Mouse (Mus musculus) B cell, adult (primary cell): ENCODE results near the gene Gm36210. TPM values are rescaled to one million over a fixed set of nuclear protein-coding genes. Genes with fewer than 3 reads are reported as not detected.

ENCODE experiments used
- total RNA-seq: library from RNA; stranded (reverse); gene quantifications from 4 replicates; pipeline ENCODE4 v1.2.4, GENCODE M21; 2023; ENCODE audit not compliant: inconsistent age

The Gm36210 gene
- total RNA-seq, result not detected in 4 replicates

DNA sequence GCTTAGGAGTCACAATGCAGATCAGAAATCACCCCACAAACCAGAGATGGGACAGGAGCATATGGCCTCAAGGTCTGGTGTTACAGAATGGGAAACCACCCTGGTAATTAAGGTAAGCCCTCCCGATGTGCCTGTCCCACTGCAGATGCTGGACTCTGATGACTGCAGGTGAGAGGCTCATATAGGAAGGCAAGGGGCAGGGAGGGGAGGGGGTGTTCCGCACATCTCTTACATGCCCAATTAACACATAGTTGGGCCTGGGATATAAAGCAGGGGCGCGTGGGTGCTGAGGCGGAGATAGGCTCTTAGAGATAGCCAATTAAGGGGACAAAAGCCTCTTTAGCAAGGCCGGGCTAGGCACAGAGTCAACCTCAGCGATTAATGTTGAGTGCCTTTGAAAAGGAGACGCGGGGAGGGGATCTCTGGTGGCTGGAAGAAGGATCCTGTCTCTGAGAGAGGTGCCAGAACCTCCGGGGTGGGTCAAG is at the start of gene Gm36210:
Gm36210 (minus strand) TSS at position 51 of the 485 bp plus-strand sequence.

DNA sequence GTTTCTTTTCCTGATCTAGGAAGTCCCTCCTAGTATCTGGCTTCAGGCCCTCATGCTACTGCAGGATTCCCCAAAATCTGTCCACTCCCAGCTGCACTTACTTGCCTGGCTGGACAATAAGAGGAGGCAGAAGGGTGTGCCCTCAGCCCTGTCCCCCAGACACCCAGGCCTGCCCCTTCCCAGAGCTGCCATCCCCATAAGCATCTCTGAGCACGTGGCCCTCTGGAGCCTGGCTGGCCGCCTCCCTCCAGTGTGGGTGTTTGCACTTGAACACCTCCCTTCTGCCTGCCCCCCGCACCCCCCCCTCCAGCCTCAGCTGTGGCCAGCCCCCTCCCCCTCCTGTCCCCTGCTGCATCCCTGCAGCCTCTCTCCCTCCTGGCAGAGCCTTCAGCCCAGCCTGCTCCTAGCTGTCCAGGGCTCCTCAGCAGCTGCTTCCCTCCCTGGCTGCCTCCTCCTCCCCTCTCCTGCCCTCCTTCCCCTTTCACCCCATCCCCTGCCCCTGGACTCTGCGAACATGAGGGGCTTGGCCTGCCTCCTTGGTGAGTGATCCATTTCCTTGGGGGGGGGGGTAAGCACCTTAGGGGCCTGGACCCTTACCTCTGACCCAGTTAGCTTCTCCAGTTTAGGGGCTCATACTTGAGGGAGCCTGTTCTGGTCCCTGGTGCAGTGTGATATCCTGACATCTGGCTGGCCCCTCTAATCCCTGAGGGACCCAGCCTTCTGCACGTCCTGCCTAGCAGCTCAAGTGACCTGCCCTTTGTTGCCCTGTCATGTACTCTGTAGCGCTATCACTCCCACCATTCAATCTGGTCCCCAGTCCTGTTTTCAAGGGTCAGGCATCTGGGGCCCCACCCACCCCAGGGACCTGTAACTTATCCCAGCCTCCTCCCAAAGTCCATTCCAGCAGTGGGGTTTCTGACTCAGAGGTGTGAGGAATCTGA is 19.4 kb upstream of the Gm36210 start, which contains the start of gene Ssc5d:
Ssc5d (plus strand) TSS at position 345 of the 941 bp plus-strand sequence.

DNA sequence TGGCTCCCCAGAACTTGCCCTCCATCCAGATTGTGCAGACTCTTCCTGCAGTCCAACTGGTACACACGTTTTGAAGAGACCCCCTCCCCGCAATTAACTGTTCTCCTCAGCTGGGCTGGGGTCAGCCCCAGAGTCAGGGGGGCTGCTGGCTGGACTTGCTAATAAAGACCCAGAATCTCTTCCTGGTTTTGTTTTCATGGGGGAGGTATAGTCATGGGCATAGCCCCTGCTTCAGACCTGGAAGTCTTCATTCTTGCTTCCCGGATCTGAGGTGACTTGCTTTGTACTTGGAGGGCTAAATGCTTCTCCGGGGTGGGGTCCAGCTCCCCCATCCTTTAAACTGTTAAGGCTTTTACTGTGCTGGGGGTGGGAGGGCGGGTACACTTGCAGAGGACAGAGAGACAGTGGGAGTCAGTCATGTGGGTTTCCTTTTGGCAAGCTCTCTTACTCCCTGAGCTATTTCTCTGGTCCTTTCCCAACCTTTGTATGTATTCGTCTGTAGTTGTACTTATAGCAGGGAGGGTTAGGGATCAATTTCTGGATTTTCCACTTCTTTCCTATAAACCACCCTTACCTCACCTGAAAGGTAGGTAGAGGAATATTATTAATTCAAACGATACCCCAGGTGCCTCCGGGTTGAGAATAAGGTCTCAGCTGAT is 15.6 kb upstream of the Gm36210 start, which contains the start of gene Nat14:
Nat14 (plus strand) TSS at position 205 of the 659 bp plus-strand sequence.

DNA sequence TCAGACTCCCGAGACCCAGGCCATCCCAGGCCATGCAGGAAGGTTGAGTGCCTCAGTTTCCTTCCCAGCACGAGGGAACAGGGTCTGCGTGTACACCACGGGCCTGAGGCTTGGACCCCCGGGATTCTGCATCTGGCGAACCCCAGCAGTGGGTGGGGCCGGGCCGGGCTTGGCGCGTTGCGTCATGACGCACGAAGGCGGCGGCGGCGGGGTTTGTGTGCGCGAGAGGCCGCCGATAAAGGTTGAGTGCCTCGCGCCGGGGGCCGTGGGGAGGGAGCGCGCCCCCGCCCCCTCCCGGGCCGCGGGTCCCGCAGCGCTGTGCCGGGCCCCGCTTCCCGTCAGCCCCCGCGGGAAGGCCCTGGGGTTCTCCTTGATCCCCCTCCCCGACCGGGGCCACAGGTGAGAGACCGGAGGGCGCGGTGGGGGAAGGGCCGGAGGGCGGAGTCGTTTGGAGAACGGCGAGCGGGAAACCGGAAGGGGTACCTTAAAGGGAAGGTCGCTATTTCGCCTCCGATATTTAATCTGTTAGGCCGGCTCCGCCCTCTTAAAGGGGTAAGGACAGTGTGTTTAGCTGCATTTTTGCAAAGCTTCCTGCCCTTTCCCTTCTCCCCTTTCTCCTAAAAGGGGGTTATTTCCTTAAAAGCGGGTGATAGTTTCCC is 8.8 kb upstream of the Gm36210 start, which contains the start of gene Zfp628:
Zfp628 (plus strand) TSS at position 211 of the 659 bp plus-strand sequence.

DNA sequence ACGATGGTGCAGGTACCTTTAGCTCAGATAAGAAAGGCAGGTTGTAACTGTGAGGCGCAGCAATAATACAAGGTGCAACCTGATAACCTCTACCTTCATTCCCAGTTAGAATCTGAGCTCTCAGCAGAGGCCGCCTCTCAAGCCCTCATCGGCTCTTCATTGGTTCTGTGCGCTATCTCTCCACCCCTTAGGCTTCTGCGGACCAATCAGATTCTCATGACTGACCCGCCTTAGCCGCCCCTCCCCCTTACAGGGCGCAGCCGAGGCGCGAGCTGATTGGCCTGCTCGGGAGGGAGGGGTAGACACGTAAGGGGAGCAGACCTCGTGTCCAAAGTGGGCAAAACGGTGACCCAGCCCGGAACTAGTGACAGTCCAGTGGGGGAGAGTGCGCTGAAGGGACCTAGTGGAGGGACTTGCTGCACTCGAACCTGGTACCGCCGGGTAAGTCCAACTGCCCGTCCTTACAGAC is 29.5 kb downstream of the Gm36210 start, which contains the start of gene Isoc2a:
Isoc2a (plus strand) TSS at position 401 of the 469 bp plus-strand sequence.

DNA sequence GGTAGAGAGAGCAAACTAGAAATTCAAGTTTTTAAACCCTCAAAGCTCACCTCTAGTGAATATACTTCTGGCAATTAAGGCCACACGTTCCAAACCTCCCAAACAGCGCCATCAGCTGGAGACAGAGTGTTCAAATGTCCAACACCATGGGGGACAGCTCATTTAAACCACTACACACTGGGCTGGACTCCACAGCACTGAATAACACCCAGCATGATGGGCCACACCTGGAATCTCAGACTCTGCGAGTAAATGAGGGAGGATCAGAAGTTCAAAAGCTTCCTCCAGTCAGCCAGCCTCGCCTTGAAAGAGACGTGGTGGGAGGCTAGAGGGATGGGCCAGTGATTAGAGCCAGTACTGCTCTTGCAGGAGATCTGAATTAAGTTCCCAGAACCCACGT is 36.2 kb downstream of the Gm36210 start, which contains the start of gene Isoc2b:
Isoc2b (minus strand) TSS at position 126 of the 400 bp plus-strand sequence.

Other genes starting within 250 kb of the Gm36210 start
- 242 to 260 TPM (median 251 TPM) in 4 replicates for gene Ppp6r1, start 247.5 kb downstream of the Gm36210 start, total RNA-seq
- 74.3 to 78.0 TPM (median 75.7 TPM) in 4 replicates for gene Hspbp1, start 221.4 kb downstream of the Gm36210 start, total RNA-seq
- gene Brsk1, start 215.9 kb downstream of the Gm36210 start, total RNA-seq, result not detected in 4 replicates
- gene Tmem150b, start 181.3 kb downstream of the Gm36210 start, total RNA-seq, result 2.0 to 4.0 TPM (median 3.1 TPM) in 4 replicates
- gene Kmt5c, start 166.4 kb downstream of the Gm36210 start, total RNA-seq, result 88.8 to 99.7 TPM (median 92.1 TPM) in 4 replicates
- gene Cox6b2, start 153.4 kb downstream of the Gm36210 start, total RNA-seq, result 2.3 to 5.0 TPM (median 4.1 TPM) in 4 replicates
- gene Fam71e2, start 135.2 kb downstream of the Gm36210 start, total RNA-seq, result not detected in 4 replicates
- gene Il11, start 123.7 kb downstream of the Gm36210 start, total RNA-seq, result not detected in 4 replicates
- gene Tmem190, start 123.6 kb downstream of the Gm36210 start, total RNA-seq, result not detected in 4 replicates
- gene Tmem238, start 116.9 kb downstream of the Gm36210 start, total RNA-seq, result 2.0 to 2.9 TPM (median 2.4 TPM) in 4 replicates
- gene Rpl28, start 113.6 kb downstream of the Gm36210 start, total RNA-seq, result 1,659 to 1,852 TPM (median 1,727 TPM) in 4 replicates
- 137 to 170 TPM (median 148 TPM) in 4 replicates for gene Ube2s, start 93.9 kb downstream of the Gm36210 start, total RNA-seq
- gene Shisa7, start 61.8 kb downstream of the Gm36210 start, total RNA-seq, result 0.39 to 1.9 TPM (median 0.72 TPM) in 4 replicates
- gene Isoc2b, start 36.3 kb downstream of the Gm36210 start, total RNA-seq, result 6.1 to 12.0 TPM (median 7.0 TPM) in 4 replicates
- 10.5 to 13.7 TPM (median 12.2 TPM) in 4 replicates for gene Isoc2a, start 29.4 kb downstream of the Gm36210 start, total RNA-seq
- 36.5 to 39.0 TPM (median 38.7 TPM) in 4 replicates for gene Zfp628, start 8.7 kb upstream of the Gm36210 start, total RNA-seq
- 8.3 to 9.7 TPM (median 9.1 TPM) in 4 replicates for gene Nat14, start 15.5 kb upstream of the Gm36210 start, total RNA-seq
- gene Ssc5d, start 19.3 kb upstream of the Gm36210 start, total RNA-seq, result 0.19 to 0.39 TPM (median 0.34 TPM) in 4 replicates
- 0.35 to 1.0 TPM in 2 of 4 replicates, not detected in the others for gene Sbk2, start 57.9 kb upstream of the Gm36210 start, total RNA-seq
- 0.29 TPM in 1 of 4 replicates, not detected in the others for gene Sbk3, start 64.7 kb upstream of the Gm36210 start, total RNA-seq
- gene Zfp579, start 89.6 kb upstream of the Gm36210 start, total RNA-seq, result 11.6 to 24.7 TPM (median 17.1 TPM) in 4 replicates
- gene Zfp524, start 107.9 kb upstream of the Gm36210 start, total RNA-seq, result 8.6 to 10.0 TPM (median 9.5 TPM) in 4 replicates
- 54.1 to 62.6 TPM (median 56.9 TPM) in 4 replicates for gene Fiz1, start 108.2 kb upstream of the Gm36210 start, total RNA-seq
- gene Gm44973, start 109.0 kb upstream of the Gm36210 start, total RNA-seq, result not detected in 4 replicates
- gene Zfp865, start 113.9 kb upstream of the Gm36210 start, total RNA-seq, result 42.2 to 48.1 TPM (median 47.2 TPM) in 4 replicates
- not detected in 4 replicates for gene Ccdc106, start 114.0 kb upstream of the Gm36210 start, total RNA-seq
- not detected in 4 replicates for gene 4632433K11Rik, start 127.6 kb upstream of the Gm36210 start, total RNA-seq
- 6.6 to 10.3 TPM (median 8.7 TPM) in 4 replicates for gene Zfp784, start 131.9 kb upstream of the Gm36210 start, total RNA-seq
- 1.9 to 4.5 TPM (median 3.5 TPM) in 4 replicates for gene Zfp580, start 145.0 kb upstream of the Gm36210 start, total RNA-seq
- 502 to 531 TPM (median 512 TPM) in 4 replicates for gene U2af2, start 155.6 kb upstream of the Gm36210 start, total RNA-seq
- gene Epn1, start 173.7 kb upstream of the Gm36210 start, total RNA-seq, result 203 to 221 TPM (median 219 TPM) in 4 replicates
- gene Rfpl4, start 210.4 kb upstream of the Gm36210 start, total RNA-seq, result not detected in 4 replicates
- gene Rasl2-9, start 219.4 kb upstream of the Gm36210 start, total RNA-seq, result 0.51 to 1.2 TPM (median 1.0 TPM) in 3 of 4 replicates, not detected in the other
- gene Vmn1r55, start 243.2 kb upstream of the Gm36210 start, total RNA-seq, result not detected in 4 replicates